Mouse (Mus musculus) myocyte (in vitro differentiated cells): Measurements from ENCODE around the gene G3bp1. TPM values are rescaled to one million over a fixed set of nuclear protein-coding genes. Genes with fewer than 3 reads are reported as not detected.

Experiments used
- H3K27me3 ChIP-seq: one replicate; pipeline ENCODE4 v1.6.1; 2011; ENCODE audit not compliant: control insufficient read depth, insufficient read depth, insufficient read length
- H3K36me3 ChIP-seq: one replicate; pipeline ENCODE4 v1.6.1; 2011; ENCODE audit not compliant: control insufficient read depth, insufficient read depth
- H3K4me2 ChIP-seq: one replicate; pipeline ENCODE4 v1.6.1; 2011; ENCODE audit warnings: low read depth, control low read depth
- H3K4me3 ChIP-seq: one replicate; pipeline ENCODE4 v1.5.1; 2011; ENCODE audit warnings: mild to moderate bottlenecking, control low read depth, moderate library complexity
- H3K79me2 ChIP-seq: one replicate; pipeline ENCODE4 v1.6.1; 2011; ENCODE audit not compliant: control insufficient read depth, insufficient read depth
- H3ac ChIP-seq: one replicate; pipeline ENCODE4 v1.6.1; 2011; ENCODE audit not compliant: control insufficient read depth, insufficient read length
- CEBPB ChIP-seq: IDR thresholded peaks from 2 replicates; pipeline ENCODE4 v1.6.1; 2011; ENCODE audit warnings: mild to moderate bottlenecking, moderate library complexity; ENCODE audit not compliant: poor library complexity, insufficient read depth, severe bottlenecking
- E2F4 ChIP-seq: IDR thresholded peaks from one replicate; pipeline ENCODE4 v1.6.1; 2011; ENCODE audit warnings: mild to moderate bottlenecking, control low read depth, moderate library complexity; ENCODE audit not compliant: insufficient read depth
- MAX ChIP-seq: IDR thresholded peaks from one replicate; pipeline ENCODE4 v1.6.1; 2011; ENCODE audit warnings: low read depth, mild to moderate bottlenecking, control low read depth
- MYOD1 ChIP-seq, 3 experiments: IDR thresholded peaks; one replicate each; pipeline ENCODE4 v1.6.1; 2011; ENCODE audit warnings: control low read depth in 2 of 3, low read depth in 2 of 3, mild to moderate bottlenecking in 2 of 3, moderate library complexity in 1 of 3; ENCODE audit not compliant: insufficient read length in 2 of 3, control insufficient read depth in 1 of 3
- MYOG ChIP-seq, 3 experiments: IDR thresholded peaks; one replicate each; pipeline ENCODE4 v1.6.1; 2011; ENCODE audit warnings: control low read depth in 2 of 3, low read depth in 2 of 3, mild to moderate bottlenecking in 2 of 3; ENCODE audit not compliant: insufficient read length in 2 of 3, control insufficient read depth in 1 of 3, insufficient read depth in 1 of 3
- POLR2A ChIP-seq: IDR thresholded peaks from one replicate; pipeline ENCODE4 v1.6.1; 2011; ENCODE audit warnings: low read depth, mild to moderate bottlenecking, control low read depth, moderate library complexity; ENCODE audit not compliant: insufficient read length
- POLR2AphosphoS2 ChIP-seq: IDR thresholded peaks from one replicate; pipeline ENCODE4 v1.6.1; 2011; ENCODE audit warnings: low read depth, control low read depth; ENCODE audit not compliant: insufficient read length
- REST ChIP-seq: IDR thresholded peaks from one replicate; pipeline ENCODE4 v1.6.1; 2011; ENCODE audit warnings: mild to moderate bottlenecking, control low read depth, moderate library complexity; ENCODE audit not compliant: insufficient read depth, insufficient read length
- SRF ChIP-seq: IDR thresholded peaks from one replicate; pipeline ENCODE4 v1.6.1; 2011; ENCODE audit warnings: low read depth; ENCODE audit not compliant: control insufficient read depth, insufficient read length
- TCF12 ChIP-seq: IDR thresholded peaks from one replicate; pipeline ENCODE4 v1.6.1; 2011; ENCODE audit warnings: mild to moderate bottlenecking, control low read depth; ENCODE audit not compliant: poor library complexity, insufficient read depth, severe bottlenecking
- TCF3 ChIP-seq: IDR thresholded peaks from one replicate; pipeline ENCODE4 v1.6.1; 2011; ENCODE audit warnings: low read depth, control low read depth; ENCODE audit not compliant: insufficient read length
- USF1 ChIP-seq: IDR thresholded peaks from one replicate; pipeline ENCODE4 v1.6.1; 2011; ENCODE audit warnings: low read depth, mild to moderate bottlenecking, control low read depth, moderate library complexity
- polyA plus RNA-seq: library from polyadenylated mRNA; unstranded; fragments of >200 nt; fragmentation: generic; extraction: Trizol; gene quantifications from one replicate; pipeline ENCODE4 v1.2.1, GENCODE M21; 2012; ENCODE audit warnings: missing spikeins

G3bp1 gene
- polyA plus RNA-seq, 1 experiment = 52.2 TPM

DNA sequence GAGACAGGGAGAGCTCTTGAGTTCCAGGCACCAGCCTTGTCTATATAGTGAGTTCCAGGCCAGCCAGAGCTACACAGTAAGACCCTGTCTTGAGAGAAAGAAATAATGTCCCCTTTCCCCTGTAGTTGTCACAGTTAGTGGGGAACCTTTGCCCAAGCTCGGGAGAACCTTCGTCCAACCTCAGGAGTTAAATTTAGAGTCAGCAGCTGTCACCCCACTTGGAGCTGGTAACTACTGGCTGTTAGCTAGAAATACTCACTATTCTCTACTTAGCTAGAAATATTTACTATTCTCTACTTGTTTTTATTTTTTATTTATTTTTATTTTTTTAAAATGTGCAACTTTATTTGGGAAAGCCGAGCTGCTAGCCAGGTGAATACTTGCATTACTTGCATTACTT, 3.7 kb downstream of the G3bp1 start:
- H3K4me2 ChIP-seq = peak overlapping the region; percentile 55
- peak in 2 of 3 experiments; percentile 19 to 61 for TF ChIP-seq MYOD1 (IDR thresholded peaks at IDR 0.05; ENCODE audit: control insufficient read depth in 1 of 3, insufficient read length in 2 of 3, low read depth in 2 of 3)
- peak in 2 of 3 experiments; percentile 50 to 86 for TF ChIP-seq MYOG (IDR thresholded peaks at IDR 0.05; ENCODE audit: control insufficient read depth in 1 of 3, insufficient read depth in 1 of 3, insufficient read length in 2 of 3, low read depth in 2 of 3)
- TF ChIP-seq E2F4 = no peak
- TF ChIP-seq POLR2AphosphoS2 = no peak
- no peak for TF ChIP-seq POLR2A
- TF ChIP-seq TCF12 = no peak
- H3K36me3 ChIP-seq = no peaks in the 10 kb centered on the region
- H3K79me2 ChIP-seq = peaks cover 86% of the 10 kb centered on the region
- H3K4me3 ChIP-seq = no peak overlapping the region
- no peak overlapping the region for H3ac ChIP-seq
- no peaks in the 10 kb centered on the region for H3K27me3 ChIP-seq

DNA sequence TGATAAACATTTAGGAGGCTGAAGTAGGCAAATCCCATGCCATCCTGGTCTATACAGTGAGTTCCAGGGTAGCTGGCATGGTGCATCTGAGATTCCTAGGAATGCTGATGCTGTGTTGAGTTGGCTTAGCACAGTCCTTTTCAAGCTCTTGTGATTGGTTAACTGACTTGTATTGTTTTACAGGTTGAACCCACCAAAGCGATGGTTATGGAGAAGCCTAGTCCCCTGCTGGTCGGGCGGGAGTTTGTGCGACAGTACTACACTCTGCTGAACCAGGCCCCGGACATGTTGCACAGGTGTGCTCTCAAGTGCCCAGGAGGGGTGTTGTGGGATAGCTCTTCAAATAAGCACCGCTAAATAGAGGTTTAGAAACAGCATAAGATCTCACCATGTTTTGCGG, 16.0 kb downstream of the G3bp1 start:
- Histone ChIP-seq H3K4me3 (no peak overlapping the region), H3ac (no peak overlapping the region), H3K79me2 (peaks cover 93% of the 10 kb centered on the region), H3K27me3 (no peaks in the 10 kb centered on the region), H3K36me3 (peaks cover 43% of the 10 kb centered on the region), H3K4me2 (no peak overlapping the region)
- TF ChIP-seq MYOG (IDR thresholded peaks at IDR 0.05; ENCODE audit: control insufficient read depth in 1 of 3, insufficient read depth in 1 of 3, insufficient read length in 2 of 3, low read depth in 2 of 3) (no peak), CEBPB (no peak), USF1 (no peak), MYOD1 (IDR thresholded peaks at IDR 0.05; ENCODE audit: control insufficient read depth in 1 of 3, insufficient read length in 2 of 3, low read depth in 2 of 3) (no peak), E2F4 (no peak), POLR2A (no peak), POLR2AphosphoS2 (no peak), MAX (no peak), REST (no peak), TCF3 (no peak), SRF (no peak), TCF12 (no peak)

DNA sequence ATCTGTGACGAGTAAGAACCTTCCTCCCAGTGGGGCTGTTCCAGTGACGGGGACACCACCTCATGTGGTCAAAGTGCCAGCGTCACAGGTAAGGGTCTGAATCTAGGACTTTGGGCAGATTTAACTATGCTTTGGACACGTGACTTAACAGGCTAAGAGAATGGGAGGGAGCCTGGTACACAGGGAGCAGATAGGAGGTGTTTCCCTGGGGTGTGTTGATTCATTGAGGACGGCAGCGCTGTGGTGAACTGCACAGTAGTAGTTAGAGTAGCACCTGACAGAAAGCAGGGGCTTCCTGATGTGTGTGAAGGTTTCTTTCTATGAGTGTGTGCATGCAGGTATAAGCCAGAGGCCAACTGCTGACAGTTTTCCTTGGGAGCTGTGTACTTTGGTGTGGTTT, 26.7 kb downstream of the G3bp1 start:
- peaks cover 18% of the 10 kb centered on the region for H3K79me2 ChIP-seq
- no peak overlapping the region for H3ac ChIP-seq
- no peak for TF ChIP-seq TCF3
- TF ChIP-seq E2F4 = no peak
- TF ChIP-seq REST = no peak
- no peak for TF ChIP-seq MYOD1 (IDR thresholded peaks at IDR 0.05; ENCODE audit: control insufficient read depth in 1 of 3, insufficient read length in 2 of 3, low read depth in 2 of 3)
- no peak for TF ChIP-seq USF1
- TF ChIP-seq CEBPB = no peak
- no peak for TF ChIP-seq MYOG (IDR thresholded peaks at IDR 0.05; ENCODE audit: control insufficient read depth in 1 of 3, insufficient read depth in 1 of 3, insufficient read length in 2 of 3, low read depth in 2 of 3)
- TF ChIP-seq MAX = no peak
- no peak for TF ChIP-seq POLR2AphosphoS2
- no peak for TF ChIP-seq SRF
- TF ChIP-seq TCF12 = no peak
- no peak for TF ChIP-seq POLR2A
- H3K4me3 ChIP-seq = no peak overlapping the region
- H3K36me3 ChIP-seq = peaks cover 79% of the 10 kb centered on the region
- no peak overlapping the region for H3K4me2 ChIP-seq
- no peaks in the 10 kb centered on the region for H3K27me3 ChIP-seq

DNA sequence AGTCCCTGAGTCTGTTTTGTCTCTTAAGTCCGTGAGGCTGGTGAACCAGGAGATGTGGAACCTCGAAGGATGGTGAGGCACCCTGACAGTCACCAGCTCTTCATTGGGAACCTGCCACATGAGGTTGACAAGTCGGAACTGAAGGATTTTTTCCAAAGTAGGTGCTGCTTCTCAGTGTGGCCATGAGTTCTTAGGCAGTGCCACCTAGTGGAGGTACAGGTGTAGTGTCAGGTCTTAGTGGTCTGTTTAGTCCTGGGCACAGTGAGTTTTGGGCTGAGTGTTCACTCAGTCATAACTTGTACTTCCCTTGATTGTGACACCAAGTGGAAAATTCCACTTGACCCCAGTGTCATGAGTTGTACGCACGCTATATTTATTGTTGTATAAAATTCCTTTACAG, 28.4 kb downstream of the G3bp1 start:
- H3K36me3 ChIP-seq = peaks cover 68% of the 10 kb centered on the region
- H3K4me2 ChIP-seq = no peak overlapping the region
- no peaks in the 10 kb centered on the region for H3K27me3 ChIP-seq
- TF ChIP-seq TCF3 = no peak
- TF ChIP-seq POLR2AphosphoS2 = no peak
- no peak for TF ChIP-seq MAX
- no peak for TF ChIP-seq POLR2A
- TF ChIP-seq MYOD1 (IDR thresholded peaks at IDR 0.05; ENCODE audit: control insufficient read depth in 1 of 3, insufficient read length in 2 of 3, low read depth in 2 of 3) = no peak
- H3K79me2 ChIP-seq = peaks cover 10% of the 10 kb centered on the region
- no peak overlapping the region for H3ac ChIP-seq
- H3K4me3 ChIP-seq = no peak overlapping the region

DNA sequence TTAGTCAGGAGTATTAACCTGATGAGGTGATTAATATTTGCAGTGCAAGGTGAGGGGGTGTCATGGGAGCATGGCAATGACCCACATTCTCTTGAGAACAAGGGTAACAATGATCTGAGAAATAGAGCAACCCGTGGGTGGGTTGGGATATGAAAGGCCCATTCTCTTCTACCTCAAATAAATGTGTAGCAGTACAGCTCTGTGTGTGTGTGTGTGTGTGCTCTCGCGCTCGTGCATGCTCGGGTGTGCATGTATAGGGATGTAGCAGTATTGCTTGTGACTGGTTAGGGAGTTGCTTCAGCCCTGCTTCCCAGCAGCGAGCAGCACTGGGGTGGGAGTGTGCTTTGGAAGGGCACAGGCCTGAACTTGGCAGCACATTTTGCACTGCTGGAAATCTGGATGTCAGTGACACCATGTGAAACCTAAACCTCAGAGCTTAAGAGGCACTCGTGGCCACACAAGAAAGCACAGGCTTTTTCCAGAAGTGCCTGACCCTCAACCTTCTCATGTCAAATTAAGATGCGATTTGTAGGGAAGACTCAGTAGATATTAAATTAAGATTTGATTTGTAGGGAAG, 32.6 kb downstream of the G3bp1 start:
- peaks cover 30% of the 10 kb centered on the region for H3K36me3 ChIP-seq
- no peak overlapping the region for H3K4me3 ChIP-seq
- H3K4me2 ChIP-seq = no peak overlapping the region
- TF ChIP-seq SRF = no peak
- no peak for TF ChIP-seq CEBPB
- TF ChIP-seq TCF3 = no peak
- TF ChIP-seq POLR2A = peak; percentile 16
- TF ChIP-seq TCF12 = no peak
- no peak for TF ChIP-seq E2F4
- TF ChIP-seq POLR2AphosphoS2 = peak; percentile 72
- H3K27me3 ChIP-seq = no peaks in the 10 kb centered on the region
- H3ac ChIP-seq = no peak overlapping the region
- H3K79me2 ChIP-seq = no peaks in the 10 kb centered on the region
